In genomic region chr2:60893042-60893441, GRCm38 (mm10) we compare ENCODE assay signal across 23 mouse cellular contexts.
DNase-seq lines count a peak whose midpoint lies in the region; ATAC-seq and TF ChIP-seq lines count a peak whose summit lies in the region.
"Had no signal": no experiment of that assay in that cellular context is flagged by ENCODE, and none has a peak within 500 bp of the region (broad histone marks: within the 10 kb centered on the region; RNA-seq: fewer than 3 reads in every experiment).

No protein-coding gene starts in this region.

- H3K27me3 ChIP-seq in kidney, adult 2 months (replicated peaks; ENCODE audit: control insufficient read depth, insufficient read depth, low read length) = no peaks in the 10 kb centered on the region
- no peaks in the 10 kb centered on the region for H3K27me3 ChIP-seq in lung, embryonic 14.5 days (ENCODE audit: insufficient read depth, low read length)
- H3K27me3 ChIP-seq in kidney, postnatal 0 days (ENCODE audit: insufficient read depth, low read length) = no peaks in the 10 kb centered on the region
- H3K27me3 ChIP-seq: heart, embryonic 13.5 days; hindbrain, embryonic 13.5 days; liver, embryonic 13.5 days; midbrain, embryonic 15.5 days had no signal

- peak; percentile 46 for DNase-seq in kidney, adult 2 months
- no peak for DNase-seq in kidney, adult 18-20 months
- DNase-seq in lung, embryonic 14.5 days = no peak
- DNase-seq in lung, postnatal 14 days = no peak
- DNase-seq in kidney, postnatal 0 days (ENCODE audit: low spot score) = peak; percentile 83
- DNase-seq in kidney, postnatal 14 days = peak; percentile 57
- DNase-seq in thymus, postnatal 25 days = no peak
- DNase-seq: cerebellum, adult 8-10 months; cerebellum, postnatal 36 days; gastrocnemius, postnatal 36 days; heart, adult 2 months; heart, postnatal 36 days; layer of hippocampus, postnatal 36 days; liver, embryonic 13.5 days; thymus, adult 2 months had no signal

- TF ChIP-seq CTCF in kidney, adult 2 months (conservative IDR thresholded peaks at IDR 0.05; ENCODE audit: insufficient read depth, insufficient read length, low read depth, low read length) = no peak
- no peak for TF ChIP-seq CTCF in lung, embryonic 14.5 days (IDR thresholded peaks at IDR 0.05; ENCODE audit: low read depth)
- no peak for TF ChIP-seq CTCF in kidney, postnatal 0 days (IDR thresholded peaks at IDR 0.05; ENCODE audit: low read depth)

- H3K4me1 ChIP-seq in kidney, adult 2 months (ENCODE audit: control insufficient read depth, insufficient read depth, low read length) = 0 out of 2 replicates have a peak, but pooled peaks cover 5% of the 10 kb centered on the region
- H3K4me1 ChIP-seq in lung, embryonic 14.5 days (ENCODE audit: insufficient read depth) = 0 out of 2 replicates have a peak, but pooled peaks cover 13% of the 10 kb centered on the region
- H3K4me1 ChIP-seq in kidney, postnatal 0 days (replicated peaks; ENCODE audit: insufficient read depth, low read length) = peaks cover 13% of the 10 kb centered on the region; the same call in 1 of the 2 replicates
- H3K4me1 ChIP-seq: forebrain, embryonic 13.5 days; midbrain, embryonic 15.5 days had no signal

- TF ChIP-seq POLR2A in kidney, adult 2 months (IDR thresholded peaks at IDR 0.05; ENCODE audit: low read depth, low read length) = no peak

- no peak overlapping the region for H3K4me3 ChIP-seq in kidney, adult 2 months (ENCODE audit: insufficient read depth, low read depth, low read length)
- no peak overlapping the region for H3K4me3 ChIP-seq in lung, embryonic 14.5 days (ENCODE audit: low read depth, low read length)
- H3K4me3 ChIP-seq in kidney, postnatal 0 days (replicated peaks; ENCODE audit: low read depth, low read length) = no peak overlapping the region
- H3K4me3 ChIP-seq: forebrain, embryonic 13.5 days; heart, adult 2 months; heart, embryonic 13.5 days; hindbrain, embryonic 13.5 days; layer of hippocampus, adult 2 months; liver, embryonic 13.5 days; midbrain, embryonic 15.5 days; myocyte had no signal

- H3K9ac ChIP-seq in lung, embryonic 14.5 days = no peak overlapping the region
- no peak overlapping the region for H3K9ac ChIP-seq in kidney, postnatal 0 days (ENCODE audit: low read depth, low read length)
- H3K9ac ChIP-seq: forebrain, embryonic 13.5 days; heart, embryonic 13.5 days; hindbrain, embryonic 13.5 days; liver, embryonic 13.5 days; midbrain, embryonic 15.5 days had no signal

- no peak for ATAC-seq in lung, embryonic 14.5 days (ENCODE audit: insufficient read depth)
- ATAC-seq in kidney, postnatal 0 days (replicated peaks; ENCODE audit: low FRiP score, low read depth) = peak; percentile 46; the same call in 1 of the 2 replicates
- ATAC-seq: activated CD4-positive, CD25-positive, alpha-beta regulatory T cell, adult 4 months; forebrain, embryonic 13.5 days; midbrain, embryonic 15.5 days had no signal

- no peaks in the 10 kb centered on the region for H3K36me3 ChIP-seq in kidney, adult 2 months (ENCODE audit: control insufficient read depth, insufficient read depth, low read length)
- no peaks in the 10 kb centered on the region for H3K36me3 ChIP-seq in lung, embryonic 14.5 days (ENCODE audit: insufficient read depth)
- H3K36me3 ChIP-seq in kidney, postnatal 0 days (ENCODE audit: insufficient read depth, low read length) = no peaks in the 10 kb centered on the region
- H3K36me3 ChIP-seq: heart, embryonic 13.5 days; hindbrain, embryonic 13.5 days; liver, embryonic 13.5 days; midbrain, embryonic 15.5 days had no signal

- no peak overlapping the region for H3K4me2 ChIP-seq in lung, embryonic 14.5 days
- no peak overlapping the region for H3K4me2 ChIP-seq in kidney, postnatal 0 days (ENCODE audit: low read length)
- H3K4me2 ChIP-seq: forebrain, embryonic 13.5 days; heart, embryonic 13.5 days; hindbrain, embryonic 13.5 days; liver, embryonic 13.5 days; midbrain, embryonic 15.5 days had no signal

- H3K27ac ChIP-seq in kidney, adult 2 months (ENCODE audit: insufficient read depth, low read depth, low read length) = no peak overlapping the region
- 0 out of 2 replicates have a peak overlapping the region, but pooled peaks have one; percentile 36 for H3K27ac ChIP-seq in lung, embryonic 14.5 days (ENCODE audit: low read depth)
- peak overlapping the region; percentile 50; the same call in 1 of the 2 replicates for H3K27ac ChIP-seq in kidney, postnatal 0 days
- H3K27ac ChIP-seq: forebrain, embryonic 13.5 days; heart, adult 2 months; heart, embryonic 13.5 days; hindbrain, embryonic 13.5 days; layer of hippocampus, adult 2 months; liver, embryonic 13.5 days; macrophage; midbrain, embryonic 15.5 days had no signal

- H3K9me3 ChIP-seq in lung, embryonic 14.5 days (ENCODE audit: low read depth, low read length) = no peaks in the 10 kb centered on the region
- no peaks in the 10 kb centered on the region for H3K9me3 ChIP-seq in kidney, postnatal 0 days (replicated peaks; ENCODE audit: low read length)
- H3K9me3 ChIP-seq: forebrain, embryonic 13.5 days; heart, embryonic 13.5 days; hindbrain, embryonic 13.5 days; liver, embryonic 13.5 days; midbrain, embryonic 15.5 days had no signal

- WGBS in kidney, adult 2 months = 54% methylated on average over 1 of the region's 1 CpGs
- WGBS in lung, embryonic 14.5 days = 57% methylated on average over 1 of the region's 1 CpGs
- WGBS in kidney, postnatal 0 days = 17% methylated on average over 1 of the region's 1 CpGs

Comparison
In these comparisons a context has a peak if more than half of its experiments do, and no peak if none do; other contexts are left out.
1. DNase-seq: peak in kidney, adult 2 months (single experiment), kidney, postnatal 0 days (single experiment) and kidney, postnatal 14 days (single experiment); none in kidney, adult 18-20 months (single experiment), lung, embryonic 14.5 days (single experiment), lung, postnatal 14 days (single experiment) and thymus, postnatal 25 days (single experiment).